10 mouse cellular contexts compared by ENCODE assay signal in genomic region chr11:89023477-89023876, GRCm38 (mm10). TPM values are rescaled to one million over a fixed set of nuclear protein-coding genes. Genes with fewer than 3 reads are reported as not detected.
DNase-seq lines count a peak whose midpoint lies in the region; ATAC-seq lines count a peak whose summit lies in the region.
"Had no signal": no experiment of that assay in that cellular context is flagged by ENCODE, and none has a peak within 500 bp of the region (broad histone marks: within the 10 kb centered on the region; RNA-seq: fewer than 3 reads in every experiment).

No protein-coding gene starts in this region.

- DNase-seq in kidney, adult 9 months, result peak; percentile 55
- no peak for DNase-seq in kidney, postnatal 10 days
- DNase-seq in B cell, adult 2 months, result peak; percentile 15 to 34
- DNase-seq in adipocyte (ENCODE audit: low spot score), result peak; percentile 52
- no peak for DNase-seq in neural tube, embryonic 10.5 days (ENCODE audit: extremely low spot score, low spot score)
- DNase-seq: adrenal gland, postnatal 10 days; cerebellum, adult 2 months; left cerebral cortex, postnatal 4 days had no signal

- no peak overlapping the region for H3K9ac ChIP-seq in liver, embryonic 16.5 days (ENCODE audit: low read depth, low read length)

- no peak overlapping the region for H3K4me2 ChIP-seq in liver, embryonic 16.5 days (ENCODE audit: low read depth, low read length)

- 68% methylated on average over 10 of the region's 10 CpGs for WGBS in liver, embryonic 16.5 days (ENCODE audit: insufficient replicate concordance)

- peak overlapping the region; percentile 58; the same call in 1 of the 2 replicates for H3K27ac ChIP-seq in liver, embryonic 16.5 days (ENCODE audit: low read length)

- H3K27me3 ChIP-seq in liver, embryonic 16.5 days (ENCODE audit: control insufficient read depth, insufficient read depth, low read depth, low read length), result no peaks in the 10 kb centered on the region

- H3K36me3 ChIP-seq in liver, embryonic 16.5 days (ENCODE audit: control insufficient read depth, insufficient read depth), result no peaks in the 10 kb centered on the region

- peaks cover 26% of the 10 kb centered on the region for H3K4me1 ChIP-seq in liver, embryonic 16.5 days (ENCODE audit: control insufficient read depth, low read depth, low read length)

- no peak for ATAC-seq in liver, embryonic 16.5 days (ENCODE audit: low read depth)
- ATAC-seq in frontal cortex, adult (ENCODE audit: low TSS enrichment), result no peak

- no peaks in the 10 kb centered on the region for H3K9me3 ChIP-seq in liver, embryonic 16.5 days (replicated peaks; ENCODE audit: control insufficient read depth, low read length)

- no peak overlapping the region for H3K4me3 ChIP-seq in liver, embryonic 16.5 days (ENCODE audit: low read depth, low read length)

RNA-seq across cellular contexts. Expression of gene Trim25, which starts 24.3 kb away (rescaled TPM):
- polyA plus RNA-seq in liver, embryonic 16.5 days (2015; fragmentation: Nextera tagmentation; extraction: Ambion mirVana), result 18.3 and 21.7 TPM in 2 replicates

RNA-seq across cellular contexts. Expression of gene Dgke, which starts 43.2 kb away (rescaled TPM):
- 0.47 and 0.68 TPM in 2 replicates for polyA plus RNA-seq in liver, embryonic 16.5 days (2015; fragmentation: Nextera tagmentation; extraction: Ambion mirVana)

RNA-seq across cellular contexts. Expression of gene Gm525, which starts 50.2 kb away (rescaled TPM):
- 0.18 and 0.32 TPM in 2 replicates for polyA plus RNA-seq in liver, embryonic 16.5 days (2015; fragmentation: Nextera tagmentation; extraction: Ambion mirVana)

RNA-seq across cellular contexts. Expression of gene Coil, which starts 53.4 kb away (rescaled TPM):
- 3.0 and 3.4 TPM in 2 replicates for polyA plus RNA-seq in liver, embryonic 16.5 days (2015; fragmentation: Nextera tagmentation; extraction: Ambion mirVana)

RNA-seq across cellular contexts. Expression of gene Elobl, which starts 56.7 kb away (rescaled TPM):
- not detected in 2 replicates for polyA plus RNA-seq in liver, embryonic 16.5 days (2015; fragmentation: Nextera tagmentation; extraction: Ambion mirVana)
- polyA plus RNA-seq: cerebellum, adult 2 months had no signal

Comparison
In these comparisons a context has a peak if more than half of its experiments do, and no peak if none do; other contexts are left out.
1. DNase-seq: peak in kidney, adult 9 months (single experiment), B cell, adult 2 months (2 of 2) and adipocyte (single experiment); none in kidney, postnatal 10 days (single experiment) and neural tube, embryonic 10.5 days (single experiment).